Mouse (Mus musculus) kidney, adult 2 months (tissue): ENCODE measurements around the gene Galnt10. TPM values are rescaled to one million over a fixed set of nuclear protein-coding genes. Genes with fewer than 3 reads are reported as not detected.

ENCODE experiments used
- DNase-seq: peaks from one replicate; pipeline ENCODE4 v3.0.0; 2021
- H3K27ac ChIP-seq: fragments of 200-500 bp; 2 replicates; pipeline ENCODE4 v1.5.1; 2012; ENCODE audit warnings: low read depth, low read length, control low read depth, inconsistent platforms; ENCODE audit not compliant: insufficient read depth
- H3K27me3 ChIP-seq: fragments of 200-500 bp; replicated peaks from 2 replicates; pipeline ENCODE4 v1.6.1; 2012; ENCODE audit warnings: mild to moderate bottlenecking, moderate library complexity, low read length, inconsistent platforms; ENCODE audit not compliant: control insufficient read depth, insufficient read depth
- H3K36me3 ChIP-seq: fragments of 200-500 bp; 2 replicates; pipeline ENCODE4 v1.6.1; 2012; ENCODE audit warnings: mild to moderate bottlenecking, moderate library complexity, low read length, inconsistent platforms; ENCODE audit not compliant: control insufficient read depth, insufficient read depth
- H3K4me1 ChIP-seq: fragments of 200-500 bp; 2 replicates; pipeline ENCODE4 v1.6.1; 2011; ENCODE audit warnings: low read length; ENCODE audit not compliant: control insufficient read depth, insufficient read depth
- H3K4me3 ChIP-seq: fragments of 200-500 bp; 2 replicates; pipeline ENCODE4 v1.5.1; 2011; ENCODE audit warnings: mild to moderate bottlenecking, low read depth, low read length, control low read depth; ENCODE audit not compliant: insufficient read depth
- CTCF ChIP-seq: fragments of 200-500 bp; conservative IDR thresholded peaks from 2 replicates; pipeline ENCODE4 v1.5.1; 2011; ENCODE audit warnings: low read depth, mild to moderate bottlenecking, control low read depth, low read length, moderate library complexity, mixed read lengths; ENCODE audit not compliant: insufficient read depth, insufficient read length
- POLR2A ChIP-seq: fragments of 200-500 bp; IDR thresholded peaks from one replicate; pipeline ENCODE4 v1.6.1; 2011; ENCODE audit warnings: low read depth, low read length, control low read depth
- WGBS: fragments of 180-500 bp; shearing (Covaris S2); methylation state at CpG from one replicate; pipeline ENCODE4 v1.1.7; 2018; 5-methylcytosine and 5-hydroxymethylcytosine counted together
- polyA plus RNA-seq: library from polyadenylated mRNA; depleted of rRNA; stranded (reverse); fragments of >200 nt; gene quantifications from 2 replicates; pipeline ENCODE4 v1.2.3, GENCODE M21; 2012

The Galnt10 gene
- polyA plus RNA-seq, 1 experiment: 11.1 TPM

GRCm38 (mm10) chr11:57683931-57684330 lies 38.7 kb downstream of the Galnt10 start:
- H3K4me3 ChIP-seq: no peak overlapping the region
- H3K27ac ChIP-seq: no peak overlapping the region
- H3K36me3 ChIP-seq: no peaks in the 10 kb centered on the region
- WGBS: 38% methylated on average over 8 of the region's 8 CpGs
- DNase-seq: no peak
- peaks cover 15% of the 10 kb centered on the region for H3K4me1 ChIP-seq
- H3K27me3 ChIP-seq: no peaks in the 10 kb centered on the region
- no peak for TF ChIP-seq POLR2A
- TF ChIP-seq CTCF: no peak

GRCm38 (mm10) chr11:57684891-57685290 lies 39.6 kb downstream of the Galnt10 start:
- 59% methylated on average over 5 of the region's 5 CpGs for WGBS
- no peak overlapping the region for H3K4me3 ChIP-seq
- no peaks in the 10 kb centered on the region for H3K36me3 ChIP-seq
- no peaks in the 10 kb centered on the region for H3K27me3 ChIP-seq
- H3K4me1 ChIP-seq: peaks cover 15% of the 10 kb centered on the region
- no peak for TF ChIP-seq POLR2A
- no peak for TF ChIP-seq CTCF
- no peak for DNase-seq
- no peak overlapping the region for H3K27ac ChIP-seq

- peak; percentile 24 for DNase-seq
- 32% methylated on average over 10 of the region's 10 CpGs for WGBS
- H3K4me3 ChIP-seq: no peak overlapping the region
- H3K4me1 ChIP-seq: peaks cover 15% of the 10 kb centered on the region
- no peaks in the 10 kb centered on the region for H3K36me3 ChIP-seq
- H3K27me3 ChIP-seq: no peaks in the 10 kb centered on the region
- no peak for TF ChIP-seq POLR2A
- no peak for TF ChIP-seq CTCF
- peak overlapping the region; percentile 29; the same call in 1 of the 2 replicates for H3K27ac ChIP-seq
Measured at GRCm38 (mm10) chr11:57685689-57686454, 40.6 kb downstream of the Galnt10 start.

GRCm38 (mm10) chr11:57686797-57687196 lies 41.6 kb downstream of the Galnt10 start:
- peaks cover 15% of the 10 kb centered on the region for H3K4me1 ChIP-seq

GRCm38 (mm10) chr11:57687258-57687657 lies 42.0 kb downstream of the Galnt10 start:
- no peaks in the 10 kb centered on the region for H3K36me3 ChIP-seq
- DNase-seq: no peak

More at GRCm38 (mm10) chr11:57686797-57687196, 41.6 kb downstream of the Galnt10 start:
- 88% methylated on average over 12 of the region's 12 CpGs for WGBS
- TF ChIP-seq CTCF: no peak
- TF ChIP-seq POLR2A: no peak
- H3K36me3 ChIP-seq: no peaks in the 10 kb centered on the region
- H3K27ac ChIP-seq: no peak overlapping the region
- no peak overlapping the region for H3K4me3 ChIP-seq
- no peaks in the 10 kb centered on the region for H3K27me3 ChIP-seq
- DNase-seq: no peak

GRCm38 (mm10) chr11:57688179-57688929 lies 43.1 kb downstream of the Galnt10 start:
- no peaks in the 10 kb centered on the region for H3K27me3 ChIP-seq
- DNase-seq: peak; percentile 55
- no peaks in the 10 kb centered on the region for H3K36me3 ChIP-seq
- WGBS: 40% methylated on average over 14 of the region's 14 CpGs
- peaks cover 15% of the 10 kb centered on the region for H3K4me1 ChIP-seq
- no peak overlapping the region for H3K4me3 ChIP-seq
- H3K27ac ChIP-seq: no peak overlapping the region
- TF ChIP-seq CTCF (no peak), POLR2A (no peak)

More at GRCm38 (mm10) chr11:57687258-57687657, 42.0 kb downstream of the Galnt10 start:
- Histone ChIP-seq H3K27me3 (no peaks in the 10 kb centered on the region), H3K4me1 (peaks cover 15% of the 10 kb centered on the region), H3K4me3 (no peak overlapping the region), H3K27ac (no peak overlapping the region)
- 98% methylated on average over 9 of the region's 9 CpGs for WGBS
- TF ChIP-seq CTCF (no peak), POLR2A (no peak)

- H3K27me3 ChIP-seq: no peaks in the 10 kb centered on the region
- peak; percentile 61 for DNase-seq
- no peak overlapping the region for H3K4me3 ChIP-seq
- no peak overlapping the region for H3K27ac ChIP-seq
- peaks cover 12% of the 10 kb centered on the region for H3K4me1 ChIP-seq
- H3K36me3 ChIP-seq: no peaks in the 10 kb centered on the region
- WGBS: 47% methylated on average over 6 of the region's 6 CpGs
- TF ChIP-seq POLR2A (no peak), CTCF (no peak)
Measured at GRCm38 (mm10) chr11:57689811-57690210, 44.6 kb downstream of the Galnt10 start.
